Mouse (Mus musculus) layer of hippocampus, postnatal 25 days (tissue): ENCODE results near the gene Olfr156. TPM values are rescaled to one million over a fixed set of nuclear protein-coding genes. Genes with fewer than 3 reads are reported as not detected.

Experiments used
- total RNA-seq, 2 experiments: library from RNA; stranded (reverse); gene quantifications; 2 replicates each; pipeline ENCODE4 v1.2.3; 2021

The Olfr156 gene
- total RNA-seq, 2 experiments from 2014 or later, result not detected

Other genes starting within 250 kb of the Olfr156 start
- 10 to 100 TPM; 40.9 to 42.7 TPM for gene Rgp1, start 245.2 kb downstream of the Olfr156 start, total RNA-seq
- 10 to 100 TPM; 60.8 to 64.4 TPM for gene Gba2, start 245.0 kb downstream of the Olfr156 start, total RNA-seq
- gene Msmp, start 239.4 kb downstream of the Olfr156 start, total RNA-seq, result not detected
- gene Npr2, start 192.0 kb downstream of the Olfr156 start, total RNA-seq, result 10 to 100 TPM; 44.3 to 58.4 TPM
- 1 to 10 TPM; 1.4 to 1.5 TPM for gene Spag8, start 170.3 kb downstream of the Olfr156 start, total RNA-seq
- gene Hint2, start 167.4 kb downstream of the Olfr156 start, total RNA-seq, result 10 to 100 TPM; 36.6 to 38.8 TPM
- gene Tmem8b, start 154.9 kb downstream of the Olfr156 start, total RNA-seq, result 10 to 100 TPM; 66.5 to 70.9 TPM
- 1 to 10 TPM; 1.2 to 1.3 TPM for gene Fam221b, start 154.8 kb downstream of the Olfr156 start, total RNA-seq
- not detected for gene Olfr70, start 123.1 kb downstream of the Olfr156 start, total RNA-seq
- gene Olfr71, start 113.6 kb downstream of the Olfr156 start, total RNA-seq, result not detected
- 1 to 10 TPM in 1 of 2 experiments, under 1 TPM in 1; 0.54 to 1.2 TPM for gene Hrct1, start 96.7 kb downstream of the Olfr156 start, total RNA-seq
- gene Spaar, start 93.9 kb downstream of the Olfr156 start, total RNA-seq, result 1 to 10 TPM in 1 of 2 experiments, under 1 TPM in 1; 0.57 to 1.1 TPM
- gene Olfr159, start 52.9 kb downstream of the Olfr156 start, total RNA-seq, result not detected
- not detected for gene Olfr157, start 16.3 kb upstream of the Olfr156 start, total RNA-seq
- gene Olfr155, start 27.7 kb upstream of the Olfr156 start, total RNA-seq, result not detected
- gene Reck, start 51.6 kb upstream of the Olfr156 start, total RNA-seq, result 1 to 10 TPM; 5.2 to 6.0 TPM
- 1 to 10 TPM; 2.2 to 3.1 TPM for gene Glipr2, start 133.5 kb upstream of the Olfr156 start, total RNA-seq
- gene Ccin, start 159.6 kb upstream of the Olfr156 start, total RNA-seq, result not detected
- gene Clta, start 180.6 kb upstream of the Olfr156 start, total RNA-seq, result 100 to 1,000 TPM; 273 to 308 TPM